Comparison of ENCODE assay signal across 9 mouse cellular contexts in genomic region chr1:186264639-186265038, GRCm38 (mm10).
A peak's percentile ranks its signal among the peaks of the same experiment; 100 is the strongest.
DNase-seq lines count a peak whose midpoint lies in the region; ATAC-seq and TF ChIP-seq lines count a peak whose summit lies in the region.
"Had no signal": no experiment of that assay in that cellular context is flagged by ENCODE, and none has a peak within 500 bp of the region (broad histone marks: within the 10 kb centered on the region; RNA-seq: fewer than 3 reads in every experiment).

No protein-coding gene starts in this region.

- DNase-seq in liver: peak; percentile 22
- peak; percentile 73 for DNase-seq in lung, postnatal 10 days
- DNase-seq in layer of hippocampus, adult 11-12 months (ENCODE audit: low spot score): no peak
- no peak for DNase-seq in cerebellum, adult 2 months

- TF ChIP-seq POLR2A in cerebellum, adult 2 months (IDR thresholded peaks at IDR 0.05; ENCODE audit: borderline replicate concordance, insufficient read depth, low read length): no peak

- no peak for TF ChIP-seq CTCF in cerebellum, adult 2 months (IDR thresholded peaks at IDR 0.05; ENCODE audit: borderline replicate concordance, insufficient read depth, low read depth, low read length)

- 0 out of 2 replicates have a peak, but pooled peaks cover 4% of the 10 kb centered on the region for H3K9me3 ChIP-seq in liver, embryonic 12.5 days (replicated peaks)
- H3K9me3 ChIP-seq in embryonic facial prominence, embryonic 15.5 days (replicated peaks): no peaks in the 10 kb centered on the region
- H3K9me3 ChIP-seq in heart, embryonic 14.5 days (ENCODE audit: control insufficient read depth, low read length): peaks cover 6% of the 10 kb centered on the region; the same call in 1 of the 2 replicates

- H3K4me2 ChIP-seq in liver, embryonic 12.5 days: no peak overlapping the region
- no peak overlapping the region for H3K4me2 ChIP-seq in embryonic facial prominence, embryonic 15.5 days (replicated peaks)
- H3K4me2 ChIP-seq in heart, embryonic 14.5 days (ENCODE audit: low read length): no peak overlapping the region

- no peak overlapping the region for H3K4me3 ChIP-seq in liver, embryonic 12.5 days
- no peak overlapping the region for H3K4me3 ChIP-seq in embryonic facial prominence, embryonic 15.5 days (replicated peaks)
- no peak overlapping the region for H3K4me3 ChIP-seq in heart, embryonic 14.5 days (ENCODE audit: control insufficient read depth in 1 of 2, insufficient read depth in 1 of 2, low read depth in 1 of 2, low read length in 2 of 2)
- H3K4me3 ChIP-seq in cerebellum, adult 2 months (replicated peaks; ENCODE audit: insufficient read depth, low read depth, low read length): no peak overlapping the region
- H3K4me3 ChIP-seq: erythroblast, embryonic 14.5 days had no signal

- H3K27me3 ChIP-seq in liver, embryonic 12.5 days (replicated peaks): no peaks in the 10 kb centered on the region
- no peaks in the 10 kb centered on the region for H3K27me3 ChIP-seq in embryonic facial prominence, embryonic 15.5 days
- no peaks in the 10 kb centered on the region for H3K27me3 ChIP-seq in heart, embryonic 14.5 days (ENCODE audit: control insufficient read depth, insufficient read depth, low read length)
- H3K27me3 ChIP-seq in cerebellum, adult 2 months (ENCODE audit: control insufficient read depth, insufficient read depth, low read length): no peaks in the 10 kb centered on the region; the same call in 1 of the 2 replicates

- no peak overlapping the region for H3K27ac ChIP-seq in liver, embryonic 12.5 days
- peak overlapping the region; percentile 17; the same call in 1 of the 2 replicates for H3K27ac ChIP-seq in embryonic facial prominence, embryonic 15.5 days (replicated peaks)
- H3K27ac ChIP-seq in heart, embryonic 14.5 days (replicated peaks in 1 of 2; ENCODE audit: control insufficient read depth in 1 of 2, insufficient read depth in 1 of 2, low read depth in 2 of 2, low read length in 2 of 2): peak overlapping the region; percentile 71 to 73
- no peak overlapping the region for H3K27ac ChIP-seq in cerebellum, adult 2 months (ENCODE audit: insufficient read depth, low read length)
- H3K27ac ChIP-seq: macrophage had no signal

- H3K9ac ChIP-seq in liver, embryonic 12.5 days: no peak overlapping the region
- H3K9ac ChIP-seq in embryonic facial prominence, embryonic 15.5 days: no peak overlapping the region
- no peak overlapping the region for H3K9ac ChIP-seq in heart, embryonic 14.5 days (ENCODE audit: low read length)

- WGBS in liver, embryonic 12.5 days (ENCODE audit: insufficient replicate concordance): 59% methylated on average over 3 of the region's 3 CpGs
- WGBS in embryonic facial prominence, embryonic 15.5 days: 24% methylated on average over 3 of the region's 3 CpGs
- 31% methylated on average over 3 of the region's 3 CpGs for WGBS in heart, embryonic 14.5 days
- 5% methylated on average over 3 of the region's 3 CpGs for WGBS in cerebellum, adult 2 months

- ATAC-seq in liver, embryonic 12.5 days: no peak
- ATAC-seq in embryonic facial prominence, embryonic 15.5 days (ENCODE audit: insufficient number of reproducible peaks, low FRiP score, low TSS enrichment, low read depth): no peak
- no peak for ATAC-seq in heart, embryonic 14.5 days (ENCODE audit: insufficient number of reproducible peaks, insufficient read depth, low FRiP score, low read depth)

- H3K4me1 ChIP-seq in liver, embryonic 12.5 days: no peaks in the 10 kb centered on the region
- peaks cover 9% of the 10 kb centered on the region; the same call in 1 of the 2 replicates for H3K4me1 ChIP-seq in embryonic facial prominence, embryonic 15.5 days
- peaks cover 13 to 23% of the 10 kb centered on the region in 2 experiments for H3K4me1 ChIP-seq in heart, embryonic 14.5 days (ENCODE audit: control insufficient read depth in 2 of 2, insufficient read depth in 2 of 2, low read length in 2 of 2)
- H3K4me1 ChIP-seq in cerebellum, adult 2 months (ENCODE audit: control insufficient read depth, insufficient read depth, low read length): no peaks in the 10 kb centered on the region

- H3K36me3 ChIP-seq in liver, embryonic 12.5 days: no peaks in the 10 kb centered on the region
- no peaks in the 10 kb centered on the region for H3K36me3 ChIP-seq in embryonic facial prominence, embryonic 15.5 days
- H3K36me3 ChIP-seq in heart, embryonic 14.5 days (ENCODE audit: control insufficient read depth, insufficient read depth, low read length): no peaks in the 10 kb centered on the region

Comparison
In these comparisons a context has a peak if more than half of its experiments do, and no peak if none do; other contexts are left out.
1. DNase-seq: peak in liver (single experiment) and lung, postnatal 10 days (single experiment); none in layer of hippocampus, adult 11-12 months (single experiment) and cerebellum, adult 2 months (0 of 2).
2. H3K27ac ChIP-seq: peak in embryonic facial prominence, embryonic 15.5 days (single experiment) and heart, embryonic 14.5 days (2 of 2); none in liver, embryonic 12.5 days (single experiment) and cerebellum, adult 2 months (single experiment).